Mouse (Mus musculus): Measurements from ENCODE around the gene Slco4a1. TPM values are rescaled to one million over a fixed set of nuclear protein-coding genes. Genes with fewer than 3 reads are reported as not detected.

Slco4a1 gene
- polyA plus RNA-seq, 1 experiment from 2014 or later: 4.9 TPM

GRCm38 (mm10) chr2:180488210-180488751 is 32.2 kb downstream of the Slco4a1 start:
- 5% methylated on average over 17 of the region's 17 CpGs for WGBS
- H3K27ac ChIP-seq: peak overlapping the region; percentile 83

DNA sequence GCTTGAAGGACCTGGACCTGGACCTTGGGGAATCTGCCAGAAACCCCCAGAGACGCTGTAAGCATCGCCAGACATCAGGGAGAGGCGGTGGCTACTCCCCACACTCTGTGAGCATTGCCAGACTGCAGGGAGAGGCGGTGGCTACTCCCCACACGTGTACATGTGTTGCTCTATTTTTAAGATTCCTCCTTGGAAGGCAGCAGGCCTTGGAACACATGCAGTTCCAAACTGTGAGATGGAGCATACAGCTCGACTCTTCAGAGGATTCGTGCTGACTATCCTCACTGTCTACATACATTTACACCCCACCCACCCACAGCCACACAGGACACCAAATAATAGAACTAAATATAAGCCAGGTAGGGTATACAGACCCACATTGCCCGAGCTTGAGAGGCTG is 39.9 kb downstream of the Slco4a1 start:
- H3K27me3 ChIP-seq (ENCODE audit: poor library complexity, severe bottlenecking): peaks cover 75% of the 10 kb centered on the region
- H3K36me3 ChIP-seq (replicated peaks): no peaks in the 10 kb centered on the region
- H3K4me1 ChIP-seq: peaks cover 35% of the 10 kb centered on the region
- H3K27ac ChIP-seq: no peak overlapping the region
- H3K9me3 ChIP-seq: no peaks in the 10 kb centered on the region
- no peak for DNase-seq (ENCODE audit: extremely low spot score, low spot score)
- WGBS: 85% methylated on average over 8 of the region's 8 CpGs
- H3K4me3 ChIP-seq: no peak overlapping the region

More at GRCm38 (mm10) chr2:180488210-180488751, 32.2 kb downstream of the Slco4a1 start:
- Histone ChIP-seq H3K9me3 (no peaks in the 10 kb centered on the region), H3K4me1 (peaks cover 40% of the 10 kb centered on the region), H3K4me3 (peak overlapping the region; percentile 43), H3K27me3 (ENCODE audit: poor library complexity, severe bottlenecking) (peaks cover 78% of the 10 kb centered on the region), H3K36me3 (replicated peaks) (no peaks in the 10 kb centered on the region)
- peak; percentile 53 for DNase-seq (ENCODE audit: extremely low spot score, low spot score)

DNA sequence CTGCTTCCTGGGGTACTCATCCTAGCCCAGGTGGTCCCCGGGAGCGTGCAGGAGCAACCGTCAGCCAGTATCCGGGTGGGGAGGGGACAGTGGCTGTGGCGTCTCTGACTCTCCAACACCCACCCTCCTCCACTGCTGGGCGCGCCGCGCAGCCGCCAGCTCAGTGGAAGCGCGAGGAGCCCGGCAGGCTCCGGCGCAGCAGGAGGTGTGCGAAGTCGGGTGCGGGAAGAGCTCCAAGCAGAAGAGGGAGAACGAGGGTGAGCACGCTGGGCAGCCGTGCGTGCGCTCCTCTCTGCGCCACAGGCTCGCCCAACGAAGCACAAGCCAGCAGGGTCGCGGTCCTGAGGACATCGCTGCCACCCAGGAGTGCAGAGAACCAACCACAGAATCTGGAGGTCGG is 43.7 kb downstream of the Slco4a1 start, which contains the start of gene Ntsr1:
TSS of gene Ntsr1 (plus strand) at position 236 of the 400 bp plus-strand sequence.
- no peak for DNase-seq (ENCODE audit: extremely low spot score, low spot score)
- Histone ChIP-seq H3K27ac (0 out of 2 replicates have a peak within 1 kb of the TSS, but pooled peaks have one; percentile 1), H3K36me3 (replicated peaks) (no peaks in the 10 kb centered on the region), H3K27me3 (ENCODE audit: poor library complexity, severe bottlenecking) (peaks cover 94% of the 10 kb centered on the region), H3K9me3 (no peaks in the 10 kb centered on the region), H3K4me3 (peak within 1 kb of the TSS; percentile 50), H3K4me1 (peaks cover 41% of the 10 kb centered on the region)
- under 1% methylated on average over 30 of the region's 30 CpGs for WGBS

DNA sequence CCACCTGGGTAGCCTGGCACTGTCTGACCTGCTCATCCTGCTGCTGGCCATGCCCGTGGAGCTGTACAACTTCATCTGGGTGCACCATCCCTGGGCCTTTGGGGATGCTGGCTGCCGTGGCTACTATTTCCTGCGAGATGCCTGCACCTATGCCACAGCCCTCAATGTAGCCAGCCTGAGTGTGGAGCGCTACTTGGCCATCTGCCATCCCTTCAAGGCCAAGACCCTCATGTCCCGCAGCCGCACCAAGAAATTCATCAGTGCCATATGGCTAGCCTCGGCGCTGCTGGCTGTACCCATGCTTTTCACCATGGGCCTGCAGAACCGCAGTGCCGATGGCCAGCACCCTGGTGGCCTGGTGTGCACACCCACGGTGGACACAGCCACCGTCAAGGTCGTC is 44.7 kb downstream of the Slco4a1 start:
- Histone ChIP-seq H3K27ac (no peak overlapping the region), H3K4me3 (no peak overlapping the region; the same call in 1 of the 2 replicates), H3K27me3 (ENCODE audit: poor library complexity, severe bottlenecking) (peaks cover 94% of the 10 kb centered on the region), H3K4me1 (peaks cover 41% of the 10 kb centered on the region), H3K36me3 (replicated peaks) (no peaks in the 10 kb centered on the region), H3K9me3 (no peaks in the 10 kb centered on the region)
- DNase-seq (ENCODE audit: extremely low spot score, low spot score): no peak
- 57% methylated on average over 13 of the region's 13 CpGs for WGBS

- Histone ChIP-seq H3K4me1 (peaks cover 48% of the 10 kb centered on the region), H3K27ac (no peak overlapping the region), H3K36me3 (replicated peaks) (no peaks in the 10 kb centered on the region), H3K9me3 (no peaks in the 10 kb centered on the region), H3K27me3 (ENCODE audit: poor library complexity, severe bottlenecking) (peaks cover 94% of the 10 kb centered on the region), H3K4me3 (no peak overlapping the region)
- WGBS: 51% methylated on average over 9 of the region's 9 CpGs
- no peak for DNase-seq (ENCODE audit: extremely low spot score, low spot score)
These were observed 45.3 kb downstream of the Slco4a1 start for GRCm38 (mm10) chr2:180501217-180501967.

- 39% methylated on average over 5 of the region's 5 CpGs for WGBS
These were observed 50.2 kb downstream of the Slco4a1 start for GRCm38 (mm10) chr2:180506281-180506680.

DNA sequence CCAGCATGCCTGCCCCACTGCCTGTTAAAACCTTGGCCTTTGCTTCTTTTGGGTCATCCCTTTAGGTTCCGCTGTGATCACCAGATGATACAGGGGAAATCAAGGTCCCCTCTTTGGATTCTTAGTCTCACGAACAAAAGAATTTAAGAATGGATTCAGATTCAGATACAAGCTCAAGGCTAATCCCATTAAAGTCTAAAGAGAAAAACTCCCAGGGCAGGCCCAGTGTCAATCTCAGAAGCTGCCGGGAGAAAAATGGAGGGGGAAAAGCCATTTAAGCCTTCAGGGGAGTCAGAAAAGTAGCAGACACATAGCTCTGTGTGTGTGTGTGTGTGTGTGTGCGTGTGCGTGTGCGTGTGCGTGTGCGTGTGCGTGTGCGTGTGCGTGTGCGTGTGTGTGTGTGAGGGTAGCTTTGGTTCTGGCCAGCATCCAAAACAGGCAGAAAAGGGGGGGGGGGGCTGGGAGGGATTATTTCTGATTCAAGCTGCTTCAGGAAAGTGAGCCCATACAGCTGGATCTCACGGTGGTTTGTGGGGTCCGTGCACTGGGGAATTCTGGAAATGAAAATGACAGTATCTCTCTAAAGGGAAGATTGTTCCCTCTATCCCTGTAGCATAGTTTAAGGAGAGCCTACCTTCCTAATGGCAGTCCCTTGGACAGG is 52.5 kb downstream of the Slco4a1 start:
- WGBS: 67% methylated on average over 14 of the region's 14 CpGs
- no peak for DNase-seq (ENCODE audit: extremely low spot score, low spot score)

More at GRCm38 (mm10) chr2:180506281-180506680, 50.2 kb downstream of the Slco4a1 start:
- Histone ChIP-seq H3K27ac (peak overlapping the region; percentile 58), H3K4me3 (no peak overlapping the region), H3K4me1 (peaks cover 43% of the 10 kb centered on the region), H3K36me3 (replicated peaks) (no peaks in the 10 kb centered on the region), H3K9me3 (no peaks in the 10 kb centered on the region), H3K27me3 (ENCODE audit: poor library complexity, severe bottlenecking) (peaks cover 92% of the 10 kb centered on the region)
- DNase-seq (ENCODE audit: extremely low spot score, low spot score): no peak

GRCm38 (mm10) chr2:180510867-180511266 is 54.8 kb downstream of the Slco4a1 start:
- Histone ChIP-seq H3K4me3 (no peak overlapping the region), H3K4me1 (peaks cover 76% of the 10 kb centered on the region), H3K9me3 (no peaks in the 10 kb centered on the region), H3K27ac (no peak overlapping the region), H3K36me3 (replicated peaks) (no peaks in the 10 kb centered on the region), H3K27me3 (ENCODE audit: poor library complexity, severe bottlenecking) (peaks cover 94% of the 10 kb centered on the region)
- WGBS: 91% methylated on average over 5 of the region's 5 CpGs
- no peak for DNase-seq (ENCODE audit: extremely low spot score, low spot score)

More for the DNA sequence above, 52.5 kb downstream of the Slco4a1 start:
- Histone ChIP-seq H3K27me3 (ENCODE audit: poor library complexity, severe bottlenecking) (peaks cover 92% of the 10 kb centered on the region), H3K27ac (no peak overlapping the region), H3K4me3 (no peak overlapping the region), H3K4me1 (peaks cover 60% of the 10 kb centered on the region), H3K9me3 (no peaks in the 10 kb centered on the region), H3K36me3 (replicated peaks) (no peaks in the 10 kb centered on the region)

- H3K36me3 ChIP-seq (replicated peaks): no peaks in the 10 kb centered on the region
These were observed 56.0 kb downstream of the Slco4a1 start for GRCm38 (mm10) chr2:180511875-180512661.

DNA sequence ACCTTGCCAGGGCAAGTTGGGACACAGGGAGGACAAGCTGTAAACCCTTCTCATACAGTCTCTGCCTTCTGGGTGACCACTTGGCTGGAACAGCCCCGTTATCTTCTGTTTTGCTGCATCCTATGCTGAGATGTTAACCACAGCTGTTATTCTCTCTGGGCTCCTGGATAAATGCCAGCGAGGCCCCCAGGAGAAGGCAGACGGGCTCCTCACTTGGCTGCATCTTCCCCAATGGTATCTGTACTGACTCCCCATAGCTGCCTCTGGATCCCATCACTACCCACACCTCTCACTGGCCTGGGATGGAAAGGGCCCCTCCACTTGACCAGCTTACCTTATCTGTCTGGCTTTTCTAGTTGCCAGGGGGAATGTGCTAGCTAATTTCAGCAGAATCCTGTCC is 57.0 kb downstream of the Slco4a1 start:
- H3K4me1 ChIP-seq: peaks cover 57% of the 10 kb centered on the region
- no peaks in the 10 kb centered on the region for H3K9me3 ChIP-seq
- H3K36me3 ChIP-seq (replicated peaks): no peaks in the 10 kb centered on the region
- no peak for DNase-seq (ENCODE audit: extremely low spot score, low spot score)
- no peak overlapping the region for H3K4me3 ChIP-seq
- 90% methylated on average over 3 of the region's 3 CpGs for WGBS
- H3K27me3 ChIP-seq (ENCODE audit: poor library complexity, severe bottlenecking): peaks cover 92% of the 10 kb centered on the region
- H3K27ac ChIP-seq: no peak overlapping the region

More at GRCm38 (mm10) chr2:180511875-180512661, 56.0 kb downstream of the Slco4a1 start:
- Histone ChIP-seq H3K27me3 (ENCODE audit: poor library complexity, severe bottlenecking) (peaks cover 94% of the 10 kb centered on the region), H3K4me3 (no peak overlapping the region), H3K27ac (0 out of 2 replicates have a peak overlapping the region, but pooled peaks have one; percentile 20), H3K4me1 (peaks cover 64% of the 10 kb centered on the region), H3K9me3 (no peaks in the 10 kb centered on the region)
- WGBS: 79% methylated on average over 13 of the region's 13 CpGs
- no peak for DNase-seq (ENCODE audit: extremely low spot score, low spot score)

DNA sequence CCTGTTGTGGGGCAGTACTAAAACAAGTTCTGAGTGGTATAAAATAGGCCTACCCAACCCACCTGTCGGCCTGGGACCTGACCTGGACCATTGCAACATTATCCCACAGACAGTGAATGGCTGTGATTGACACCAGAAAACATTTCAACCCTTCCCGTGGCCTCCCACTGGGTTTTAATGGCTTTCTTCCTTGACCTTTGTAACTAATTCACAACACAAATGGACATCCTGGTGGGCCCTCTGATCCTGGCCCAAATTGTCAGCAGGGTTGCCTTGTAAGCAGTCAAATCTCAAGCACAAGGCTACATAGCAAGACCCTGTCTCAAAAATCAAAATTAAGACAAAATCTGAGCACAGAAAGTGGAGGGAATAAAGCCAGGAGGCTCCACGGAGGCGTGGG is 57.8 kb downstream of the Slco4a1 start:
- Histone ChIP-seq H3K4me1 (peaks cover 49% of the 10 kb centered on the region), H3K4me3 (no peak overlapping the region), H3K27ac (no peak overlapping the region; the same call in 1 of the 2 replicates), H3K36me3 (replicated peaks) (no peaks in the 10 kb centered on the region), H3K27me3 (ENCODE audit: poor library complexity, severe bottlenecking) (peaks cover 88% of the 10 kb centered on the region), H3K9me3 (no peaks in the 10 kb centered on the region)
- DNase-seq (ENCODE audit: extremely low spot score, low spot score): no peak
- WGBS: 27% methylated on average over 4 of the region's 4 CpGs
